Mouse (Mus musculus) ovary, postnatal 36 days (tissue): ENCODE measurements around the gene Sparcl1.

Experiments
- DNase-seq: peaks from one replicate; pipeline ENCODE4 v3.0.0; 2022; ENCODE audit warnings: low spot score, mixed read lengths

Sparcl1 gene

DNA sequence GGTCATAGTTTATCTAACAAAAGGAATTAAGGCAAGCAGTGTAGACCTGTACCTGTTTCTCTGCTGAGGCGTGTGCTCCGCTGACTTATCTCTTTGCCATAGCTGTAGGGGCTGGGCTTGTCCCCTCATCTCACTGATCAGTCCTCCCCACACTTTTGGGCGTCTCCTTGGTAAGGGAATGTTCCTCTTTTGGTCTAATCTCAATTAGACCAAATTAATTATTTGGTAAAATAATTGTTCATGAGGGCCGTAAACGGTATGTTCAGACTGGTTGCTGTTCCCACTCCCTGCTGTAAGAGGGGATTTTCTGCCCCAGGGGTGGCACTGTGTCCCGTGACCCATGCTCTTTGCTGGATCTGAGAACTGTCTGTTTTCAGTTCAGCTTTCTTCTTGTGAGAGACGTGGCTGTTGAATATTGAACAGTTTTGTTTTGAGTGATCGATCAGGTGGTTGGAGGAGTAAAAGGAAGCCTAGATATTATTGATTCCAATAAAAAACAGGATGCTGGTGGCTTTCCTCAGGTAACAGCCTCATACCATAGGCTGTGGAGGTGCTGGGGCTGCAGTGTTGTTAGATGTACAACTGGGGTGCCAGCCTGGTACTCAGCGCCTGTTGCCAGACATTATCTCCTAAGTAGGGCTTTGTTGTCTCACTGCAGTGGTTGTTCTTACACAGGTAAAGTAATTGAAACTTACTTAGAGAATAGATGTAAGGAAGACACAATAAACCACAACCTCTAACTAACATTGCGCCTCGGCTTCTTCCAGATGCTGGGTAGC, 50.6 kb downstream of the Sparcl1 start:
- no peak for DNase-seq

DNA sequence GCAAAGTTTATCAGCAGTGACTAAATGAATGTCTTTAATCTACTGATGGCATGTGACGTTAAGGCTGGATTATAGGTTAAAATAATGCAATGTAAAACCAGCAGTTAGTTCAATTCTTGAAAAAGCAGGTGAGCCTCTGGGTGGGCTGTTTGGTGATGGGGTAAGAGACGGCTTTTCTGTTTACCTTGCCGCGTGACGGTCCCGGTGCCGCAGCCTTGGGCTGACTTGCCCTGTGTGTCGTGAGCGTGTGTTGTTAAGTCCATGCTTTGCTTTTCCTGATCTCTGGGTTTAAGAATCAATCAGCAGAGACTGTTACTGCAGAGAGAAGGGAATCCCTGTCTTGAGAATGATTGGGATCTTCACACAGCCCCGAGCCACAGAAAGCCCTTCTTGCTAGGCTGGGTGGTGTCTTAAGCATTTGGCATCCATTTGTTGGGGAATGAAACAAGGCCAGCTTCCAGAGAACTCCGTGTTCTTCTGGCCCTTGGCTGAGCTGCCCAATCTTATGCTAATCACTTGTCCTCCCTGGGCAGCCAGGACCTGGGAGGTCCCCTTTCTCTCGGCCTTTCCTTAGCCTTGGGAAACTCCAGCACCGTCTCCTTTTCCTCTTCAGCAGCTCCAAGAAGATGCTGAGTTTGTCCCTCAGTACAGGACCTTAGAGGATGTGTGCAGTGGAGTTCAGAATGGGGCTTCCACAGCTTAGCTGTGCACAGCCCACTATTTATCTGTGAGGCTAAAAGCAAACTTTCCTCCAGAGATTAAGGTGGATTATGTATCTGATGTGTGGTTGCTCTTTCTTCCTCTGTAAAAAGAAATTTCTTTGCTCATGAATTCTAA, 51.4 kb downstream of the Sparcl1 start:
- DNase-seq = no peak

GRCm38 (mm10) chr5:104060429-104060828, 53.1 kb downstream of the Sparcl1 start:
- DNase-seq = no peak

- no peak for DNase-seq
Measured at GRCm38 (mm10) chr5:104059628-104060027, 53.9 kb downstream of the Sparcl1 start.

DNA sequence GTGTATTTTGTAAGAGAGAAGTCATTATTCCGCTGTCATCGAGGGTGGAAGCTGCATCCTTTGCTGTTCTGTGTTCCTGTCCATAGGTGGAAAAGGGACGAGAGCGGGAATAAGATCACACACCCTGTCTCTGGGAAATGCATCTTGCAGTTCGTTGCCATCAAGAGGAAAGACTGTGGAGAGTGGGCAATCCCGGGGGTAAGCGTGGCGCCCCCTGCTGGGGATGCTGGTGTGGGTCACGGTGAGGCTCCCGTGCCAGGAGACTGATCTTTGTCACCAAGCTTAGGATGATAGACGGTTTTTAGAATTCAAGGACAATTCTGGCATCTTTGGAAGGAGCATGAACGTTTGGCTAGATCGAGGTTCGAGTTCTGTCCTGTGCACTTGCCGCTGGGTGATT, 55.5 kb downstream of the Sparcl1 start:
- DNase-seq = peak; percentile 50

- no peak for DNase-seq
Measured at GRCm38 (mm10) chr5:104056295-104056694, 57.2 kb downstream of the Sparcl1 start.

GRCm38 (mm10) chr5:104055816-104056215, 57.7 kb downstream of the Sparcl1 start:
- DNase-seq = no peak

DNA sequence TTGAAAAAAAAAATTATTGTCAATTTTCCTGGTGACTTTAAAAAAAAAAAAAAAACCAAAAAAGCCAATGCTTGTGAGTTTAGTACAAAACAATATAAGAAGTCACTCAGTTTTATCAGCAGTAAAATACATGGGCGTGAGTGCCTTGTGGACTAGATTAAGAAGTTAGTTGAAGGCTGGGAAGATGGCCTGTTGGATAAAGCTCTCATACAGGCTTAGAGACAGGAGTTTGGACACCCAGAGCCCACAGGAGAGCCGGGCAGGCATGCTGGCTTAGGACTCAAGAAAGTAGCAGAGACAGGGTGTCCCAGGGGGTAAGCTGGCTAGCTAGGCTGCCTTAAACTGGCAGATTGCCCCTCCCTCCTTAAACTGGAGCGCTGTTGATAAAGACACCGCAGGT, 58.6 kb downstream of the Sparcl1 start:
- no peak for DNase-seq

- no peak for DNase-seq
Measured at GRCm38 (mm10) chr5:104052956-104053355, 60.6 kb downstream of the Sparcl1 start.

GRCm38 (mm10) chr5:104048139-104048538, 65.4 kb downstream of the Sparcl1 start:
- DNase-seq = no peak

DNA sequence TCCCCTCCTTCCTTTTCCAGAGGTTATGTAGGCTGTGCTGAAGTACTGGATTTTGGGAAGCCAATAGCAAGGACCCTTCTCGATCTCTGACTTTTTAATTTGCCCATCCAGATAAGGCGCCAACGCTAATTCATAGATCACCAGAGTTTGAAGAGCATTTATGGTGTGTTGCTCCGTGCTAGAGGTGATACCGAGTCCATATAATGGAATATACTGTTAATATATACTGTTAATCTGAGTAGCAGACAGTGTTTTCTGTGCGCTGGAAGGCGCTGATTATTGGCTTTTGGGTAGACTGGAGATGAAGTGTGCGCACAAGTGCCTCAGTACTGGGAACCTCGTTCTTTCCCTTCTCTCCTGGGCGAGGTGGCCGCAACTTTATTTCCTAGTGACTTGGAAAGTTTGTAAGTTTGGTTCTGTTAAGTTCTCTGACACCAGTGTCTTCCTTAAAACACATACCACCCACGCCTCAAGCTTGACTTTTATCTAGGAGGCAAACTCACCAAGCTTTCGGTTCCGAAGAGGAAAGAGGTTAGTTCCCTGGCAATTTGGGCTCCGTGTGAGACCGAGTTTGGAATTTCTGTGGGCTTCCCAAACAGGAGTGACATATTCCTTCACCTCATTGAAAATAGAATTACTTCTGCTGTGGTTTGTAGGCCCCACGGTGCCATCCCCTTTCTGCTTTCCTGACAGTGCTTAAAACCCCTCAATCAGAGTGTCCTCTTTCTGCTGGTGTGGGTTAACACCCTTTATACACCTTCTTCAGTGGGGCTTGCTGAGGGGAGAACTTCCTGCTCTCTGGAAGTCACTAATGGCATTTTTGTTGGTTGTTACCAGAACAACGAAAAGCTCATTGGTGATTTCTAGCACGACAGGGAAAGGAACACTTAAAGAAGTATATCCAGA, 66.1 kb downstream of the Sparcl1 start:
- DNase-seq = no peak

DNA sequence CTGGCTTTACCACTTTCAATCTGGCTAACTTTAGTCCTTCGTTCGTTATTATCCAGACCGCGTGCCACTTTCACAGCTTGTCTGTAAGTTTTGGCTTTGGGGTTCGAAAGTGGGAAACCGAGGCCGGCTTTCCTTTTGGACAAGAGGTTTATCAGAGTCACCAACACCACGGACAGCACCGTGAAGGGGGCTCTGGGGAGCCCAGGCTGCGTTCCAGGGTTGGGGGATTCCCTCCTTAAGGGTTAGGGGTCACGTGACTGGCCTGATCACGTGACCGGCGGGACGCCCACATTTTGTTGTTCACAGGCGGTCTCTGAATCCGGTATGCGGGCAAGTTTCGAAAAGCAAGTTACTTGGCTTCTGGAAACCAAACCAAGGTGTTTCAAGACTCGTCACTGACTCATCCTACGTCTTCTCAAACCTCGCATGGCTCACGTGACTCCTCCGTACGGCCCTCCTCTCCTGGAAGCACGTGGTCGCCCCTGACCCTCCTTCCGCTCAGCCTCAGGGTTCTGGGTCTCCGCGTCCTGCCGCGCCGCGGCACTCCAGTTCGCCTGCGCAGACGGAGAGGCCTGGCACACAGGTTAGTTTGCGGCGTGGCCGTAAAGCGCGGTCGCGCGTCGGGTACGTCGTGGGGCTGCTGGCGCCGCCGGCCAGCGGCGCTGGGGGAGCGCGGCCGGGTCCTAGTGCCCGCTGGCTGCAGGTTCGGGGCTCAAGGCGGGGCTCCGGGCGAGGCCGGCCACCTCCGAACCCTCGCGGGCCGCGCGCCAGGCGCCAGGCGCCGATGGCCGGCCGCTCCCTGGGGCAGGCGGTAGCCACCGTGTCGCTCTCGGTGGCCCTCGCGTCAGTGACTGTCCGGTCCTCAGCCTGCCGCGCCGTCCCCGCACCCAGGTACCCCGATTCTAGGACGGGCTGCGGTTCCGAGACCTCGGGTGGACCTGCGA, 67.0 kb downstream of the Sparcl1 start, which contains the start of gene Nudt9:
Gene Nudt9 (plus strand): TSS at position 51 of the 944 bp plus-strand sequence.
- DNase-seq = peak; percentile 98

DNA sequence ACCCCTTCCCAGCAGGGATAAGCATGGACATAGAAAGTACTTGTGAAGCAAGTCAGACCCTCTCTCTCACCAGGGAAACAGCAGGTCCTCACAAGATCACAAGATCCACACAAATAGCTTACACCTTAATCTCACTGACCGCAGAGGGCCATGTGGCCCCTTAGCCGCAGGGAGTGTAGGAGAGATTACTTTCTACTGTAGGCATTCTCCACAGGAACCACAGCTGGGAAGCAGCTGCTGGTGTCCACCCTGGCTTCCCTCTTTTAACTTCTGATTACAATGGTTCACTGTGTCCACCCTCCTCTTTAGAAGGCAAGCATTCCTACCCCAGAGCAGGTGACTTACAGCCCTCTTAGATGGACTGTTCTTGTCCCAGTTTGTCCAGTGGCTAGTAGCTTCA, 69.8 kb downstream of the Sparcl1 start:
- DNase-seq = no peak

- DNase-seq = no peak
Measured at GRCm38 (mm10) chr5:104042906-104043305, 70.6 kb downstream of the Sparcl1 start.

DNA sequence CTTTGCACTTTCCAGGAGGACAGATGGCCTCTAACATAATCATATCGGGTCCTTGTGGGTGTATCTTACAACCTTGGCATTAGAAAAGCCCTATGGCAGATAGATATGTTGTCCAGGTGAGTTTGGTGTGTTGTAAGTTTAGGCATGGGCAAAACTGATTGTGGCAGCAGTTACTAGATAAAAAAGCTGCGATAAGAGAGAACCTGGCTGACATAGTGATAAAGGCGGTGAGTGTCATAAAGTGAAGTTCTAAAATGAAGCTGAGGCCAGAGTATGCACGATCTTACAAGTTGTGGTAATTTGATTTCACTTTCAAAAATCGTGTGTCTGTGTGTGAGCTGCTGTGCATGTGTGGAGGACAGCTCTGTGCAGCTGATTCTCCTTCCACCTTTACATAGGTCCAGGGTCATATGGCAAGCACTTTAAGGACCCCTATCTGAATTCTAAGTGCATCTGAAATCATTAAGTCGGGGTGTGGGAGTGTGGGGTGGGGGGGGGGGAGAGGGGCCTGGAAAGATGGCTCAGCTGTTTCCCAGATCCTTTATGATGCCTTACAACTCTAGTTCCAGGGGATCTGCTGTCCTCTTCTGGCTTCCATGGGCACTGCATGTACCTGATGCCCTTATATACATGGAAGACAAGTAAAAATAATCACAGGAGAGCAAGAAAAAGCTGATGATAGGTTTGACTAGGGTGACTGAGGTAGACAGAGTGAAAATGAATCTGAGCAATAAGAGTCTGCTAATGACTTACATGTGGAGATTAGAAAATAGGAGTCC, 74.2 kb downstream of the Sparcl1 start:
- DNase-seq = peak; percentile 44

DNA sequence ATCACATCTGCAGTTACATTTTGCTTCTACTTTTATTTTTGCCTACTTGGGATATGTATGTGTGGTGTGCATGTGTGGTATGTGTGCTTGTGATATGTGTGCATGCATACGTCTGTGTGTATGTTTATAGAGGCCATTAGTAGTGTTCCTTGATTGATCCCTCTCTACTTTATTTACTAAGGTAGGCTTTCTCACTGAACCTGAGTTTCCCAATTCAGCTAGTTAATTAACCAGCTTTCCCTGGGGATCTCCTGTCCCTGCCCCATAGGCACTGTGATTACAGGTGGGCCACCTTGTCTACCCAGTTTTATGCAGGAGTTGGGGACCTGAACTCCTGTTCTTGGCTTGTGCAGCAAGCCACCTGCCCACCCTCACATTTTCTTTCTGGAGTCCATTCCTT, 76.8 kb downstream of the Sparcl1 start:
- no peak for DNase-seq

GRCm38 (mm10) chr5:104035824-104036223, 77.7 kb downstream of the Sparcl1 start:
- no peak for DNase-seq

GRCm38 (mm10) chr5:104035066-104035465, 78.5 kb downstream of the Sparcl1 start:
- DNase-seq = no peak

DNA sequence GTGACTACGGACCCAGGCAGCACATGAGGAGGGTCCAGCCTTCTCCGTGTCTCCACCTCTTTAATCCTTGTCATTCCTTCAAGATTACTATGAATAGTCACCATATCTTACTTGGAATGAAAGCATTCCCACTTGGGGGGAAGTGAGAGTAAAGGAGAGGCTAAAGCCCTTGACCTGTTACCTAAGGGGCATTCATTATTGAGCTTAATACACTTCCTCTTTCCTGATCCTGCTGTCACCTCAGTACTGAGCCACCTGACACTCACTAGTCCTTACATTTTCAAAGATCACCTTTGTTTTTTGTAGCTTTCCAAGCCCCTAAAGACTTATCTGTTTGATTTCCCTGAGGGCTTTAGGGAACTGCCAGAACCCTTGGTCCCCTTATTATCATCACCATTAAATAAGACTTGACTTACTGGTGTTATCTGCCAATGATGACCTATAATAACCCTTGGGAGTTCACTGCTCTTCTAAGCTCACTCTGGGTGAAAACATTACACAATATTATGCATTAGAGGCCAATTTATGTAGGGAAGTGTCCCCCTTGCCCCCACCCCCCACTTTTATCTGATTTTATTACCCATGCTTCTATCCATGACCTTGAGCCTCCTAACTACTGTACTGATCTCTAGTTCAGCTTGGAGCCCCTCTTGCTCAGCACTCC, 81.0 kb downstream of the Sparcl1 start:
- DNase-seq = no peak
